Mouse (Mus musculus): ENCODE measurements at regions not wholly inside any gene's neighbourhood (a gene's known extent, or its start where the extent isn't known, plus 50 kb on each side); places are given as distances from the start of the nearest gene placed in this dataset.

DNA sequence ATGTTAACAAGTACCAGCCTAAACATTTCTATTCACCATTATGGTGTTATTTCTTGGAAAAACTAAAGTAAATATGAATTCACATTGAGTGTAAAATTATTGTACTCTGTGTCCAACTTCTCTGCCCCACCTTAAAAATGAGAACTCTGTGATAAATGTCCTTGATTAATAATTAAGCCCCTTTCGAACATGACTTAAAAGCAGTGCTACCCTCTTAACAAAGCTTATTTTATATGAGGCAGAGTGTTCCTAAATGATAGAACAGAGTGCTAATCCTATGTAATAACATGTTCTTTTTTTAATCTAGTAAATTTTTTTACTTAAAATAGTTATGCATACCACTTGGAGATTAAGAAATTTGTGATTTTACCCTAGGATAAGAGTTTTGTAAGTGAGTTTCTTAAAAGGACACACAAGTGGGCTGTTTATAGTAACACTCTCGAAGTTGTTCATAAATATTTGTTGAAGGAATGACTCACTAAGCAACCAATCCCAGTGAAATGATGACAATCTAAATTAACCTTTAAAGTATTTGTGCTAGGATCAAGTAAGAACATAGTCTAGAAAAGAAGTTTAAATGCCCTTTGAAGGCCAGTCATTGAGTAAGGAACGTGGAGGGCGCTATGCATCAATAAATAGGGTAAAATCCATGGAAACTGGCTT is 148.6 kb downstream of the Gnai1 start:
- no peak overlapping the region for H3K27ac ChIP-seq
- 84% methylated on average over 4 of the region's 4 CpGs for WGBS

More for the DNA sequence above, 148.6 kb downstream of the Gnai1 start:
- Histone ChIP-seq H3K9me3 (no peaks in the 10 kb centered on the region), H3K36me3 (no peaks in the 10 kb centered on the region), H3K27me3 (ENCODE audit: insufficient read depth, poor library complexity, severe bottlenecking) (no peaks in the 10 kb centered on the region), H3K4me1 (replicated peaks) (no peaks in the 10 kb centered on the region), H3K4me3 (no peak overlapping the region)
- no peak for DNase-seq (ENCODE audit: low spot score)
